Mouse (Mus musculus): ENCODE data around the gene Hacd3. TPM values are rescaled to one million over a fixed set of nuclear protein-coding genes. Genes with fewer than 3 reads are reported as not detected.
"Not testable (repeated sequence)": the region's sequence is repeated elsewhere in the genome, so short reads cannot be mapped to it uniquely, and the experiment has no call there.

The Hacd3 gene
- polyA plus RNA-seq, 1 experiment from 2014 or later: 104 TPM

GRCm38 (mm10) chr9:65031355-65031754 is 9.9 kb upstream of the Hacd3 start:
- ATAC-seq (ENCODE audit: insufficient number of reproducible peaks, insufficient read depth, low FRiP score, low TSS enrichment, low read depth); H3K27me3 ChIP-seq: not testable (repeated sequence)
- WGBS: 69% methylated on average over 5 of the region's 5 CpGs

GRCm38 (mm10) chr9:65028313-65028712 is 6.8 kb upstream of the Hacd3 start:
- no peak overlapping the region for H3K4me2 ChIP-seq
- H3K9ac ChIP-seq (replicated peaks): no peak overlapping the region
- H3K36me3 ChIP-seq: no peaks in the 10 kb centered on the region
- no peak overlapping the region for H3K27ac ChIP-seq
- peaks cover 5% of the 10 kb centered on the region for H3K4me1 ChIP-seq (replicated peaks)
- no peak for ATAC-seq (ENCODE audit: insufficient number of reproducible peaks, insufficient read depth, low FRiP score, low TSS enrichment, low read depth)
- WGBS: 92% methylated on average over 5 of the region's 5 CpGs
- H3K27me3 ChIP-seq: no peaks in the 10 kb centered on the region
- no peak overlapping the region for H3K4me3 ChIP-seq (replicated peaks)
- no peaks in the 10 kb centered on the region for H3K9me3 ChIP-seq

More at GRCm38 (mm10) chr9:65031355-65031754, 9.9 kb upstream of the Hacd3 start:
- not testable (repeated sequence) for H3K4me2 ChIP-seq; H3K9me3 ChIP-seq; H3K27ac ChIP-seq; H3K4me3 ChIP-seq (replicated peaks); H3K36me3 ChIP-seq; H3K4me1 ChIP-seq (replicated peaks); H3K9ac ChIP-seq (replicated peaks)

GRCm38 (mm10) chr9:65027241-65027640 is 5.7 kb upstream of the Hacd3 start:
- WGBS: 73% methylated on average over 7 of the region's 7 CpGs
- no peak for ATAC-seq (ENCODE audit: insufficient number of reproducible peaks, insufficient read depth, low FRiP score, low TSS enrichment, low read depth)
- H3K4me2 ChIP-seq: no peak overlapping the region
- no peak overlapping the region for H3K9ac ChIP-seq (replicated peaks)
- H3K27me3 ChIP-seq: no peaks in the 10 kb centered on the region
- H3K27ac ChIP-seq: no peak overlapping the region
- no peak overlapping the region for H3K4me3 ChIP-seq (replicated peaks)
- H3K4me1 ChIP-seq (replicated peaks): peaks cover 1% of the 10 kb centered on the region; the same call in 1 of the 2 replicates
- H3K36me3 ChIP-seq: no peaks in the 10 kb centered on the region
- no peaks in the 10 kb centered on the region for H3K9me3 ChIP-seq

GRCm38 (mm10) chr9:65023447-65023846 is 2.0 kb upstream of the Hacd3 start:
- H3K4me1 ChIP-seq (replicated peaks): peaks cover 26% of the 10 kb centered on the region
- 87% methylated on average over 3 of the region's 3 CpGs for WGBS
- no peak overlapping the region for H3K9ac ChIP-seq (replicated peaks)
- no peak overlapping the region for H3K27ac ChIP-seq
- no peak overlapping the region for H3K4me3 ChIP-seq (replicated peaks)
- H3K36me3 ChIP-seq: no peaks in the 10 kb centered on the region
- H3K4me2 ChIP-seq: no peak overlapping the region
- no peak for ATAC-seq (ENCODE audit: insufficient number of reproducible peaks, insufficient read depth, low FRiP score, low TSS enrichment, low read depth)
- H3K27me3 ChIP-seq: no peaks in the 10 kb centered on the region
- no peaks in the 10 kb centered on the region for H3K9me3 ChIP-seq

- H3K9me3 ChIP-seq: no peaks in the 10 kb centered on the region
- H3K27ac ChIP-seq: no peak overlapping the region
- no peaks in the 10 kb centered on the region for H3K27me3 ChIP-seq
- no peak for ATAC-seq (ENCODE audit: insufficient number of reproducible peaks, insufficient read depth, low FRiP score, low TSS enrichment, low read depth)
- H3K9ac ChIP-seq (replicated peaks): no peak overlapping the region
- no peak overlapping the region for H3K4me3 ChIP-seq (replicated peaks)
- H3K4me2 ChIP-seq: no peak overlapping the region
- H3K4me1 ChIP-seq (replicated peaks): peaks cover 26% of the 10 kb centered on the region
- WGBS: 84% methylated on average over 4 of the region's 4 CpGs
- no peaks in the 10 kb centered on the region for H3K36me3 ChIP-seq
These were observed 1.2 kb upstream of the Hacd3 start for GRCm38 (mm10) chr9:65022580-65023135.

GRCm38 (mm10) chr9:65021887-65022579 is 540 bp upstream of the Hacd3 start:
- Histone ChIP-seq H3K27me3 (no peaks in the 10 kb centered on the region), H3K4me2 (peak overlapping the region; percentile 88), H3K9me3 (no peaks in the 10 kb centered on the region), H3K27ac (peak overlapping the region; percentile 75), H3K4me3 (replicated peaks) (peak overlapping the region; percentile 96), H3K9ac (replicated peaks) (peak overlapping the region; percentile 93), H3K36me3 (no peaks in the 10 kb centered on the region), H3K4me1 (replicated peaks) (peaks cover 26% of the 10 kb centered on the region)
- ATAC-seq (ENCODE audit: insufficient number of reproducible peaks, insufficient read depth, low FRiP score, low TSS enrichment, low read depth): no peak
- 22% methylated on average over 9 of the region's 9 CpGs for WGBS

- Histone ChIP-seq H3K27ac (no peak overlapping the region), H3K9ac (replicated peaks) (0 out of 2 replicates have a peak overlapping the region, but pooled peaks have one; percentile 18), H3K27me3 (no peaks in the 10 kb centered on the region), H3K9me3 (no peaks in the 10 kb centered on the region), H3K4me2 (peak overlapping the region; percentile 88), H3K4me1 (replicated peaks) (peaks cover 26% of the 10 kb centered on the region), H3K36me3 (no peaks in the 10 kb centered on the region), H3K4me3 (replicated peaks) (peak overlapping the region; percentile 96)
- WGBS: 73% methylated on average over 4 of the region's 4 CpGs
- ATAC-seq (ENCODE audit: insufficient number of reproducible peaks, insufficient read depth, low FRiP score, low TSS enrichment, low read depth): no peak
These were observed 1.4 kb downstream of the Hacd3 start for GRCm38 (mm10) chr9:65020128-65020527.

- Histone ChIP-seq H3K27me3 (no peaks in the 10 kb centered on the region), H3K9ac (replicated peaks) (0 out of 2 replicates have a peak overlapping the region, but pooled peaks have one; percentile 19), H3K4me3 (replicated peaks) (no peak overlapping the region), H3K9me3 (no peaks in the 10 kb centered on the region), H3K36me3 (no peaks in the 10 kb centered on the region), H3K27ac (no peak overlapping the region), H3K4me1 (replicated peaks) (peaks cover 26% of the 10 kb centered on the region), H3K4me2 (0 out of 2 replicates have a peak overlapping the region, but pooled peaks have one; percentile 11)
- no peak for ATAC-seq (ENCODE audit: insufficient number of reproducible peaks, insufficient read depth, low FRiP score, low TSS enrichment, low read depth)
- WGBS: 63% methylated on average over 3 of the region's 3 CpGs
These were observed 2.3 kb downstream of the Hacd3 start for GRCm38 (mm10) chr9:65019146-65019545.

GRCm38 (mm10) chr9:65018588-65019121 is 2.8 kb downstream of the Hacd3 start:
- no peak overlapping the region for H3K27ac ChIP-seq
- H3K4me1 ChIP-seq (replicated peaks): peaks cover 26% of the 10 kb centered on the region
- no peak for ATAC-seq (ENCODE audit: insufficient number of reproducible peaks, insufficient read depth, low FRiP score, low TSS enrichment, low read depth)
- 80% methylated on average over 3 of the region's 3 CpGs for WGBS
- H3K9ac ChIP-seq (replicated peaks): 0 out of 2 replicates have a peak overlapping the region, but pooled peaks have one; percentile 19
- 0 out of 2 replicates have a peak overlapping the region, but pooled peaks have one; percentile 11 for H3K4me2 ChIP-seq
- H3K9me3 ChIP-seq: no peaks in the 10 kb centered on the region
- no peaks in the 10 kb centered on the region for H3K27me3 ChIP-seq
- H3K4me3 ChIP-seq (replicated peaks): no peak overlapping the region
- H3K36me3 ChIP-seq: no peaks in the 10 kb centered on the region

- Histone ChIP-seq H3K4me2 (no peak overlapping the region), H3K9me3 (no peaks in the 10 kb centered on the region), H3K36me3 (no peaks in the 10 kb centered on the region), H3K27me3 (no peaks in the 10 kb centered on the region), H3K27ac (no peak overlapping the region), H3K9ac (replicated peaks) (no peak overlapping the region), H3K4me1 (replicated peaks) (peaks cover 26% of the 10 kb centered on the region), H3K4me3 (replicated peaks) (no peak overlapping the region)
- 85% methylated on average over 4 of the region's 4 CpGs for WGBS
- no peak for ATAC-seq (ENCODE audit: insufficient number of reproducible peaks, insufficient read depth, low FRiP score, low TSS enrichment, low read depth)
These were observed 3.6 kb downstream of the Hacd3 start for GRCm38 (mm10) chr9:65017896-65018295.

- Histone ChIP-seq H3K9ac (replicated peaks) (no peak overlapping the region), H3K4me2 (no peak overlapping the region), H3K27me3 (no peaks in the 10 kb centered on the region), H3K36me3 (no peaks in the 10 kb centered on the region), H3K27ac (no peak overlapping the region), H3K4me1 (replicated peaks) (peaks cover 25% of the 10 kb centered on the region), H3K9me3 (no peaks in the 10 kb centered on the region), H3K4me3 (replicated peaks) (no peak overlapping the region)
- ATAC-seq (ENCODE audit: insufficient number of reproducible peaks, insufficient read depth, low FRiP score, low TSS enrichment, low read depth): no peak
- WGBS: 83% methylated on average over 16 of the region's 16 CpGs
These were observed 4.3 kb downstream of the Hacd3 start for GRCm38 (mm10) chr9:65016978-65017827.

Measured in limb, embryonic 12.5 days (tissue).